20 mouse cellular contexts compared by ENCODE assay signal in genomic region chr14:122063599-122063998, GRCm38 (mm10). TPM values are rescaled to one million over a fixed set of nuclear protein-coding genes. Genes with fewer than 3 reads are reported as not detected.
A peak's percentile ranks its signal among the peaks of the same experiment; 100 is the strongest.
DNase-seq lines count a peak whose midpoint lies in the region; ATAC-seq and TF ChIP-seq lines count a peak whose summit lies in the region.
"Had no signal": no experiment of that assay in that cellular context is flagged by ENCODE, and none has a peak within 500 bp of the region (broad histone marks: within the 10 kb centered on the region; RNA-seq: fewer than 3 reads in every experiment).

No protein-coding gene starts in this region.

- no peaks in the 10 kb centered on the region for H3K27me3 ChIP-seq in spleen, adult 2 months (ENCODE audit: control insufficient read depth, insufficient read depth, low read length)
- H3K27me3 ChIP-seq in splenic B cell, adult 2 months (ENCODE audit: control insufficient read depth, insufficient read depth, low read length, poor library complexity, severe bottlenecking), result no peaks in the 10 kb centered on the region
- H3K27me3 ChIP-seq in midbrain, embryonic 13.5 days, result no peaks in the 10 kb centered on the region
- H3K27me3 ChIP-seq in midbrain, embryonic 16.5 days (ENCODE audit: control insufficient read depth, insufficient read depth, low read depth, low read length), result no peaks in the 10 kb centered on the region

- peaks cover 60% of the 10 kb centered on the region for H3K4me1 ChIP-seq in spleen, adult 2 months (ENCODE audit: control insufficient read depth, insufficient read depth, insufficient read length)
- H3K4me1 ChIP-seq in midbrain, embryonic 13.5 days (replicated peaks), result no peaks in the 10 kb centered on the region
- H3K4me1 ChIP-seq in midbrain, embryonic 16.5 days (ENCODE audit: control insufficient read depth, insufficient read depth, low read length), result no peaks in the 10 kb centered on the region

- H3K9ac ChIP-seq in midbrain, embryonic 13.5 days (replicated peaks), result no peak overlapping the region
- no peak overlapping the region for H3K9ac ChIP-seq in midbrain, embryonic 16.5 days (ENCODE audit: low read depth, low read length)
- H3K9ac ChIP-seq: heart, embryonic 12.5 days; lung, embryonic 14.5 days had no signal

- TF ChIP-seq CTCF in spleen, adult 2 months (IDR thresholded peaks at IDR 0.05; ENCODE audit: extremely low read depth, insufficient read depth, insufficient read length, insufficient replicate concordance), result no peak

- peak overlapping the region; percentile 97 for H3K27ac ChIP-seq in spleen, adult 2 months (ENCODE audit: insufficient read depth, low read length)
- H3K27ac ChIP-seq in midbrain, embryonic 13.5 days, result no peak overlapping the region
- H3K27ac ChIP-seq in midbrain, embryonic 16.5 days (ENCODE audit: low read length), result no peak overlapping the region

- peak; percentile 63 for ATAC-seq in hematopoietic stem cell, adult 5-6 weeks (replicated peaks in 1 of 2; ENCODE audit: insufficient read depth in 1 of 2, low FRiP score in 2 of 2, low TSS enrichment in 1 of 2, low read depth in 1 of 2, poor library complexity in 2 of 2, severe bottlenecking in 2 of 2)
- ATAC-seq in midbrain, embryonic 13.5 days, result no peak
- no peak for ATAC-seq in midbrain, embryonic 16.5 days
- ATAC-seq: intestine, postnatal 0 days had no signal

- no peak overlapping the region for H3K4me2 ChIP-seq in midbrain, embryonic 13.5 days (replicated peaks)
- no peak overlapping the region for H3K4me2 ChIP-seq in midbrain, embryonic 16.5 days (ENCODE audit: low read length)
- H3K4me2 ChIP-seq: heart, embryonic 12.5 days; lung, embryonic 14.5 days had no signal

- peak; percentile 16; the same call in 1 of the 2 replicates for TF ChIP-seq POLR2A in spleen, adult 2 months (IDR thresholded peaks at IDR 0.05; ENCODE audit: low read depth, low read length)

- WGBS in spleen, adult 2 months, result 17% methylated on average over 5 of the region's 5 CpGs
- WGBS in midbrain, embryonic 13.5 days, result 82% methylated on average over 5 of the region's 5 CpGs
- WGBS in midbrain, embryonic 16.5 days, result 77% methylated on average over 5 of the region's 5 CpGs

- no peaks in the 10 kb centered on the region for H3K36me3 ChIP-seq in spleen, adult 2 months (ENCODE audit: control insufficient read depth, insufficient read depth, low read length)
- no peaks in the 10 kb centered on the region; the same call in 1 of the 2 replicates for H3K36me3 ChIP-seq in splenic B cell, adult 2 months (ENCODE audit: control insufficient read depth, insufficient read depth, low read length, poor library complexity, severe bottlenecking)
- no peaks in the 10 kb centered on the region for H3K36me3 ChIP-seq in midbrain, embryonic 13.5 days
- H3K36me3 ChIP-seq in midbrain, embryonic 16.5 days (ENCODE audit: control insufficient read depth, insufficient read depth, low read length), result no peaks in the 10 kb centered on the region
- H3K36me3 ChIP-seq: heart, embryonic 12.5 days had no signal

- peak overlapping the region; percentile 2; the same call in 1 of the 2 replicates for H3K4me3 ChIP-seq in spleen, adult 2 months (ENCODE audit: extremely low read depth, insufficient read depth, insufficient read length)
- no peak overlapping the region for H3K4me3 ChIP-seq in midbrain, embryonic 13.5 days (replicated peaks)
- H3K4me3 ChIP-seq in midbrain, embryonic 16.5 days (ENCODE audit: low read depth, low read length), result no peak overlapping the region
- H3K4me3 ChIP-seq: erythroblast, embryonic 14.5 days; heart, embryonic 12.5 days had no signal

- no peaks in the 10 kb centered on the region for H3K9me3 ChIP-seq in midbrain, embryonic 13.5 days
- H3K9me3 ChIP-seq in midbrain, embryonic 16.5 days (replicated peaks; ENCODE audit: control insufficient read depth, low read length, poor library complexity, severe bottlenecking), result no peaks in the 10 kb centered on the region
- H3K9me3 ChIP-seq: heart, embryonic 12.5 days had no signal

- peak; percentile 64 to 70 for DNase-seq in spleen, adult 2 months (ENCODE audit: low read depth in 1 of 2, low spot score in 2 of 2)
- DNase-seq in spleen, postnatal 4 days (ENCODE audit: low spot score in 2 of 2), result no peak
- DNase-seq in CD8-positive naive resting alpha-beta T cell, adult 2 months (ENCODE audit: low read depth in 2 of 2, low spot score in 2 of 2), result peak; percentile 33 to 53
- peak; percentile 83 for DNase-seq in splenic B cell, adult 2 months (ENCODE audit: low read depth, low spot score)
- DNase-seq: adrenal gland, postnatal 36 days; cerebellum, postnatal 14 days; gastrocnemius, postnatal 10 days; heart, postnatal 4 days; kidney, postnatal 14 days; layer of hippocampus, adult 9-11 months; lung, embryonic 14.5 days had no signal

RNA-seq across cellular contexts. Expression of gene Timm8a2, which starts 29.1 kb away (rescaled TPM):
- polyA plus RNA-seq in spleen, adult 2 months (2012; rRNA removed), result 0.20 and 0.23 TPM in 2 replicates
- not detected in 2 replicates for total RNA-seq in hematopoietic stem cell, adult 5-6 weeks (2017)
- not detected in 2 replicates for polyA plus RNA-seq in midbrain, embryonic 13.5 days (2015; fragmentation: Nextera tagmentation; extraction: Ambion mirVana)
- polyA plus RNA-seq in midbrain, embryonic 16.5 days (2015; fragmentation: Nextera tagmentation; extraction: Ambion mirVana), result not detected in 2 replicates
- total RNA-seq: adrenal gland, postnatal 36 days; gastrocnemius, postnatal 10 days; heart, postnatal 4 days; liver, adult 2 months; megakaryocyte-erythroid progenitor cell, adult 5-6 weeks had no signal
- polyA plus RNA-seq: C2C12; erythroblast, embryonic 14.5 days; heart, embryonic 12.5 days; intestine, postnatal 0 days; liver, adult 2 months; lung, embryonic 14.5 days had no signal

RNA-seq across cellular contexts. Expression of gene Tm9sf2, which starts 43.2 kb away (rescaled TPM):
- polyA plus RNA-seq in spleen, adult 2 months (2012; rRNA removed), result 80.8 and 211 TPM in 2 replicates
- total RNA-seq in hematopoietic stem cell, adult 5-6 weeks (2017), result 103 and 105 TPM in 2 replicates
- polyA plus RNA-seq in midbrain, embryonic 13.5 days (2015; fragmentation: Nextera tagmentation; extraction: Ambion mirVana), result 105 and 111 TPM in 2 replicates
- polyA plus RNA-seq in midbrain, embryonic 16.5 days (2015; fragmentation: Nextera tagmentation; extraction: Ambion mirVana), result 112 and 115 TPM in 2 replicates

Comparison
In these comparisons a context has a peak if more than half of its experiments do, and no peak if none do; other contexts are left out.
1. DNase-seq: peak in spleen, adult 2 months (2 of 2), CD8-positive naive resting alpha-beta T cell, adult 2 months (2 of 2) and splenic B cell, adult 2 months (single experiment); none in spleen, postnatal 4 days (0 of 2).
2. ATAC-seq: peak in hematopoietic stem cell, adult 5-6 weeks (2 of 2); none in midbrain, embryonic 13.5 days (single experiment) and midbrain, embryonic 16.5 days (single experiment).